Mouse (Mus musculus): ENCODE data around the gene Lrrtm3. TPM values are rescaled to one million over a fixed set of nuclear protein-coding genes. Genes with fewer than 3 reads are reported as not detected.

Gene Lrrtm3
- not detected for polyA plus RNA-seq (2017; shearing (Covaris generic))

DNA sequence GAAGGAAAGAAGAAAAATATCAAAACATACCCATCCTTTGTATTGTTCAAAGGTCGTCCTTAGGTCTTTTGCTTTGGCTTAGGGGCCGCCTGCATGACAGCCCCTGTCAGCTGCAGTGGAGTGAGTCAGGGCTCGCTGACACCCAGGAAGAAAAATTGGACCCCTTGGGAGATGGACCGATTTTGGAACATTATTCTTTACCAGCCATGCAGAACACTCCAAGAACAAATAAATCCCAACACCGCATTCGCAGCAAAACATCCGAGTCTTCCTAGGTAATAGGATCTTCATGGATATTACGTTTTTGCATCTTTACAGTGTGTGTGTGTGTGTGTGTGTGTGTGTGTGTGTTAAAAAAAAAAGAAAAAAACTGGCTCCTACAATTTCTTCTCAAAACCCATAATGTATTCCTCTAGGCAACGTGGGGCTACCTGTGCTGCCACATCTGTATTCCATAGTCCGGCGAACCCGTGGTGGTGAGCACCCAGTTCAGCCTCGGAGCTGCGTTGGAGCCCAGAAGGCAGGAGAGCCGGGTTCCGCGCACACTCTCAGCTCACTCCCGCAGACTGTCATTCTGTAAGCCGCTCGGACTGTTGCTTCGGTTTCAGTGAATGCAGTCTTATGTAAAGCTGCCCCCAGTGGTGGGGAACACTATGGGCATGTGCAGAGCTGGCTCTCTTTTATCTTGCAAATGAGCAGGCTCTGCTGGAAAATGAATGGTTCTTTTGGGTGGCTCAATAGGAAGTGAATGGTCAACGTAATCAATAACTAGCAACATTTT lies at the start of gene Lrrtm3:
Gene Lrrtm3, minus strand, starts transcription at position 598 of the 781 bp plus-strand sequence.

GRCm38 (mm10) chr10:63927334-63927733 lies 162.7 kb downstream of the Lrrtm3 start, which contains the start of gene Gm10118:
TSS of gene Gm10118 (minus strand) at chr10:63927434.

Other genes with a start within 250 kb of the Lrrtm3 start
- gene Gm10118, start 162.8 kb downstream of the Lrrtm3 start, polyA plus RNA-seq (2017; shearing (Covaris generic)): 0.19 TPM